Mouse (Mus musculus): ENCODE measurements around the gene Cacnb4. TPM values are rescaled to one million over a fixed set of nuclear protein-coding genes. Genes with fewer than 3 reads are reported as not detected.

Cacnb4 gene
- polyA plus RNA-seq, 1 experiment = 0.01 TPM

- no peak for DNase-seq (ENCODE audit: low read depth, low spot score)
- 74% methylated on average over 5 of the region's 5 CpGs for WGBS
These were observed 68.7 kb downstream of the Cacnb4 start for GRCm38 (mm10) chr2:52607857-52608485.

- WGBS = 83% methylated on average over 4 of the region's 4 CpGs
- DNase-seq (ENCODE audit: low read depth, low spot score) = no peak
These were observed 70.3 kb downstream of the Cacnb4 start for GRCm38 (mm10) chr2:52606331-52606730.

- 17% methylated on average over 4 of the region's 4 CpGs for WGBS
- peak; percentile 8 for DNase-seq (ENCODE audit: low read depth, low spot score)
These were observed 71.3 kb downstream of the Cacnb4 start for GRCm38 (mm10) chr2:52605321-52605720.

GRCm38 (mm10) chr2:52604651-52605020, 72.0 kb downstream of the Cacnb4 start:
- DNase-seq (ENCODE audit: low read depth, low spot score) = no peak
- WGBS = 84% methylated on average over 8 of the region's 8 CpGs

- no peak for DNase-seq (ENCODE audit: low read depth, low spot score)
- WGBS = 75% methylated on average over 11 of the region's 11 CpGs
These were observed 72.5 kb downstream of the Cacnb4 start for GRCm38 (mm10) chr2:52603935-52604650.

GRCm38 (mm10) chr2:52603421-52603820, 73.2 kb downstream of the Cacnb4 start:
- DNase-seq (ENCODE audit: low read depth, low spot score) = no peak
- 21% methylated on average over 6 of the region's 6 CpGs for WGBS

- no peak for DNase-seq (ENCODE audit: low read depth, low spot score)
- WGBS = 83% methylated on average over 8 of the region's 8 CpGs
These were observed 73.7 kb downstream of the Cacnb4 start for GRCm38 (mm10) chr2:52602921-52603320.

- 23% methylated on average over 2 of the region's 2 CpGs for whole genome bisulfite sequencing
- DNase-seq (ENCODE audit: low read depth, low spot score) = no peak
These were observed 74.4 kb downstream of the Cacnb4 start for GRCm38 (mm10) chr2:52602228-52602627.

GRCm38 (mm10) chr2:52597511-52597910, 79.1 kb downstream of the Cacnb4 start:
- DNase-seq (ENCODE audit: low read depth, low spot score) = no peak

- 76% methylated on average over 8 of the region's 8 CpGs for WGBS
- no peak for DNase-seq (ENCODE audit: low read depth, low spot score)
These were observed 82.8 kb downstream of the Cacnb4 start for GRCm38 (mm10) chr2:52593814-52594213.

- WGBS = 70% methylated on average over 5 of the region's 5 CpGs
- DNase-seq (ENCODE audit: low read depth, low spot score) = no peak
These were observed 83.4 kb downstream of the Cacnb4 start for GRCm38 (mm10) chr2:52593260-52593659.

GRCm38 (mm10) chr2:52590970-52591347, 85.7 kb downstream of the Cacnb4 start:
- WGBS = 2% methylated on average over 5 of the region's 5 CpGs
- peak; percentile 53 for DNase-seq (ENCODE audit: low read depth, low spot score)

- DNase-seq (ENCODE audit: low read depth, low spot score) = no peak
- WGBS = 74% methylated on average over 7 of the region's 7 CpGs
These were observed 86.2 kb downstream of the Cacnb4 start for GRCm38 (mm10) chr2:52590340-52590969.

- WGBS = 87% methylated on average over 4 of the region's 4 CpGs
These were observed 87.1 kb downstream of the Cacnb4 start for GRCm38 (mm10) chr2:52589514-52589913.

GRCm38 (mm10) chr2:52585384-52585783, 91.2 kb downstream of the Cacnb4 start:
- 85% methylated on average over 4 of the region's 4 CpGs for WGBS
- DNase-seq (ENCODE audit: low read depth, low spot score) = no peak

More at GRCm38 (mm10) chr2:52589514-52589913, 87.1 kb downstream of the Cacnb4 start:
- no peak for DNase-seq (ENCODE audit: low read depth, low spot score)

GRCm38 (mm10) chr2:52581132-52581781, 95.4 kb downstream of the Cacnb4 start:
- no peak for DNase-seq (ENCODE audit: low read depth, low spot score)
- 83% methylated on average over 11 of the region's 11 CpGs for WGBS

GRCm38 (mm10) chr2:52580697-52581096, 95.9 kb downstream of the Cacnb4 start:
- DNase-seq (ENCODE audit: low read depth, low spot score) = no peak
- WGBS = 45% methylated on average over 5 of the region's 5 CpGs

- 34% methylated on average over 3 of the region's 3 CpGs for WGBS
- DNase-seq (ENCODE audit: low read depth, low spot score) = no peak
These were observed 97.8 kb downstream of the Cacnb4 start for GRCm38 (mm10) chr2:52578846-52579245.

- 80% methylated on average over 4 of the region's 4 CpGs for WGBS
- DNase-seq (ENCODE audit: low read depth, low spot score) = no peak
These were observed 98.9 kb downstream of the Cacnb4 start for GRCm38 (mm10) chr2:52577700-52578099.

- DNase-seq (ENCODE audit: low read depth, low spot score) = no peak
- 92% methylated on average over 2 of the region's 2 CpGs for WGBS
These were observed 100.1 kb downstream of the Cacnb4 start for GRCm38 (mm10) chr2:52576546-52576945.

All from large intestine, adult 2 months (tissue).